9 mouse cellular contexts compared by ENCODE assay signal in the genomic region with DNA sequence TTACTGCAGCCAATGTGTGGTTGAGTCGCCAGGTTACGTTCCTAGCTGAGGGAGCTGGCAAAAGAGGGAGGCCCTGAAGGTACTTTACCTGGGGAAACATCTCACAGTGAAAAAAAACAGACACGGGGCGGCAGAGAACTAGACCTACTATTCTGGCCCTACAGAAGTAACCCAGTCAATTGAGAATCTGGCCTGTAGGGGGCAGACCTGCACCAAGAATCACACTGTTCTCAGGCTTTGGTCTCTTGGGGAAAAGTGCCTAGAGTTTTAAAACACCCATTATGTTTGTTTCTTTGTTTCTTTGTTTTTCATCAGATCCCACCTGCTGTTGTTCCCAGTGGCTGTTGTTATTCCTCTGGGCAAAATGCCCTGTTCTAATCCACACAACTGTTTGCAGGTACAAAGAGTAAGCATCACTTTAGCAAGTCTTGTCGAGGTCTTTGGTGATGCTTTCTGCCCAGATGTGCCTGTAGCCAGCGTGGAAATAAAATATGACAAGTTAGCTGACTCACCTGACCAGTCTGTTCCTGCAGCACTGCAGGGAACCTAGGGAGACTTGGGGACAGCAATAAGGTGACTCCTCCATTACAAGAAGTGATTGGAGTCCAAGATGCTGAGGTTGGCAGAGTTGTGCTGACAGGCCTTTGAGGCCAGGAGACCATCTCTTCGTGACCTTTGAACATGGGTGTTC. TPM values are rescaled to one million over a fixed set of nuclear protein-coding genes. Genes with fewer than 3 reads are reported as not detected.
DNase-seq lines count a peak whose midpoint lies in the region; ATAC-seq lines count a peak whose summit lies in the region.
"Had no signal": no experiment of that assay in that cellular context is flagged by ENCODE, and none has a peak within 500 bp of the region (broad histone marks: within the 10 kb centered on the region; RNA-seq: fewer than 3 reads in every experiment).

No protein-coding gene starts in this region.

- WGBS in hindbrain, embryonic 14.5 days: 23% methylated on average over 7 of the region's 7 CpGs

- H3K4me3 ChIP-seq in hindbrain, embryonic 14.5 days (replicated peaks; ENCODE audit: low read length): no peak overlapping the region
- H3K4me3 ChIP-seq: myocyte had no signal

- H3K36me3 ChIP-seq in hindbrain, embryonic 14.5 days (replicated peaks; ENCODE audit: control insufficient read depth, insufficient read depth): no peaks in the 10 kb centered on the region

- H3K4me1 ChIP-seq in hindbrain, embryonic 14.5 days (replicated peaks; ENCODE audit: control insufficient read depth, insufficient read depth, low read length): no peaks in the 10 kb centered on the region

- H3K9me3 ChIP-seq in hindbrain, embryonic 14.5 days (ENCODE audit: control insufficient read depth, low read length): no peaks in the 10 kb centered on the region

- H3K27me3 ChIP-seq in hindbrain, embryonic 14.5 days (ENCODE audit: control insufficient read depth, insufficient read depth, low read length): no peaks in the 10 kb centered on the region

- no peak overlapping the region for H3K9ac ChIP-seq in hindbrain, embryonic 14.5 days

- peak; percentile 91 for DNase-seq in NIH3T3 (ENCODE audit: low read depth)
- peak; percentile 81 for DNase-seq in cerebellum, adult 9-10 months
- DNase-seq in frontal cortex, adult 2 months (ENCODE audit: extremely low spot score in 1 of 2, low spot score in 1 of 2): peak; percentile 76 to 98
- peak; percentile 96 for DNase-seq in hindbrain, embryonic 14.5 days (ENCODE audit: low spot score)
- DNase-seq in layer of hippocampus, postnatal 14 days (ENCODE audit: low spot score in 2 of 2): peak; percentile 92 to 95
- DNase-seq in lung, postnatal 25 days (ENCODE audit: low spot score): peak; percentile 91
- peak; percentile 72 for DNase-seq in retina, postnatal 7 days (ENCODE audit: low read depth, low spot score)
- DNase-seq in thymus, postnatal 4 days: peak; percentile 96

- no peak overlapping the region for H3K4me2 ChIP-seq in hindbrain, embryonic 14.5 days (replicated peaks)

- no peak overlapping the region for H3K27ac ChIP-seq in hindbrain, embryonic 14.5 days

- ATAC-seq in hindbrain, embryonic 14.5 days (ENCODE audit: low FRiP score): peak; percentile 86

RNA-seq across cellular contexts. Expression of a gene that starts 38.5 kb away (rescaled TPM):
- polyA plus RNA-seq in frontal cortex, adult 2 months (2012; rRNA removed): 48.6 and 48.7 TPM in 2 replicates
- 44.0 and 51.2 TPM in 2 replicates for polyA plus RNA-seq in hindbrain, embryonic 14.5 days (2014; fragmentation: Nextera tagmentation; extraction: Ambion mirVana)
- total RNA-seq in layer of hippocampus, postnatal 14 days (2021): 10 to 100 TPM; 32.4 to 33.3 TPM
